Mouse (Mus musculus) bone marrow macrophage, adult 2 months (primary cell): ENCODE results near the gene Nhp2.

Experiments
- CTCF ChIP-seq: IDR thresholded peaks from 2 replicates; pipeline ENCODE4 v1.5.1; 2012; ENCODE audit warnings: low read depth, mild to moderate bottlenecking, low read length, moderate library complexity
- POLR2A ChIP-seq: IDR thresholded peaks from 2 replicates; pipeline ENCODE4 v1.6.1; 2012; ENCODE audit warnings: mild to moderate bottlenecking, low read depth, low read length, borderline replicate concordance

DNA sequence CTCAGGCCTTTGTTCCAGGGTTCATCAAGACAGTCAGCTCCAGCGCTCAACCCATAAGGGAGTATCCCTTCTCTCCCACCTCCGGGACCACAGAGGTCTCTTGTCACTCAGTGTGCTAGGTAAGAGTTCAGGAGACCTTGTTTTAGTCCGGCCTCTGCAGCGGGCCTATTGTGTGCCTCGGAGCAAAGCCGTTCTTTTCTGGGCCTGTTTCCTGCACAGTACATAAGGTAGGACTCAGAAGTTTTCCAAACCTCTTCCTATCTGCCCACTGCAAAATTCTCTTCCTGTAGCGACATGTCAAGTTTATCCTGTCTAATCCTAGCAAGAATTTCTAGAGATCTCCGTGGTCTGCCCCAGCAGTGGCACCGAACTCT, 35.5 kb upstream of the Nhp2 start:
- TF ChIP-seq CTCF: 0 out of 2 replicates have a peak, but pooled peaks have one; percentile 6
- TF ChIP-seq POLR2A: no peak
